Mouse (Mus musculus) kidney, adult 18-20 months (tissue): ENCODE measurements around the gene Itgb7.
A peak's percentile ranks its signal among the peaks of the same experiment; 100 is the strongest.

Experiments
- DNase-seq: peaks from one replicate; pipeline ENCODE4 v3.0.0; 2021

The Itgb7 gene

GRCm38 (mm10) chr15:102231748-102232147 is at the start of gene Itgb7:
TSS of gene Itgb7 (minus strand) at chr15:102231944.
- no peak for DNase-seq

GRCm38 (mm10) chr15:102280623-102281022 is 48.9 kb upstream of the Itgb7 start:
- no peak for DNase-seq

DNA sequence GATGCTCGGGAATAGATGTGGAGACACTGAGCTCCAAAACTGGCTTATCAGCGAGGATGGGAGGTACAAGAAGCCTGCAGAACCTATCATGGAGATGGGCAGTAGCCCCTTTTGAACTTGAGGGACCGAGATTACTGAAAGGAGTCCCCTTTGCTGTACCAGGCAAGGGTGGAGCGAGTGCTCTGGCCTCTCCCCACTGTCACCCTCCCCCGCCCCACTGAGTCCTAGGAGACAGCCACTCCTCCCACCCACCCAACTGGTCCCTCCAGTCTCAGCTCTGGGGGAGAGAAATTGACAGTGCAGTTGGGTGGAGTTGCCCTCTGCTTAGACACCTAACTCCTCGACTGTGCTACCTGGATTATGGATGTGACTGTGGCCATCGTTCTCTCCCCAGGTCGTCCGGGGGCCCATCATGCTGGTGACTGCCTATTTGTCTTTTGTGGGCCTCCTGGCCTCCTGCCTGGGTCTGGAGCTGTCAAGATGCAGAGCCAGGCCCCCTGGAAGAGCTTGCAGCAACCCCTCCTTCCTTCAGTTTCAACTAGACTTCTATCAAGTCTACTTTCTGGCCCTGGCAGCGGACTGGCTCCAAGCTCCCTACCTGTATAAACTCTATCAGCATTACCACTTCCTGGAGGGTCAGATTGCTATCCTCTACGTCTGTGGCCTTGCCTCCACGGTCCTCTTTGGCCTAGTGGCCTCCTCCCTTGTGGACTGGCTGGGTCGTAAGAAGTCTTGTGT is 48.2 kb upstream of the Itgb7 start:
- no peak for DNase-seq

GRCm38 (mm10) chr15:102279092-102279782 is 47.5 kb upstream of the Itgb7 start, which contains the start of gene Mfsd5:
TSS of gene Mfsd5 (plus strand) at chr15:102279454.
- peak; percentile 91 for DNase-seq

DNA sequence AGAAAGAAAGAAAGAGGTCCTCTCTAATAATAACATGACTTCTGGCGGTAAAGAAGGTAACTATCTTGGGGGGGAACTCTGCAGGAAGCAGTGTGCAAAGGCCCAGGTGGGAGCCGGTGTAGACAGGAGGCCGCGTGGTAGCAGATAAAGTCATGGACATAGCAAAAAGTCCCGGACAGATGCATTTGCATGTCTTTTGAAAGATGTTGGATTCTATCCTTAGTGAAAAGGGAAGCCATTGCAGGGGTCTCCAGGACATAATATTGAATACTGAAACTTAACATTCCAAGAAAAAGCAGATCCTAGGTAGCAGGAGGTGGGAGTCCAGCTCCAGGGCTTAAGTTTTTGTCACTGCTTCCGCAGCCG is 47.0 kb upstream of the Itgb7 start:
- no peak for DNase-seq

GRCm38 (mm10) chr15:102273982-102274716 is 42.4 kb upstream of the Itgb7 start:
- DNase-seq, result no peak

- DNase-seq, result no peak
These were observed 39.7 kb upstream of the Itgb7 start for GRCm38 (mm10) chr15:102271441-102271840.

GRCm38 (mm10) chr15:102270274-102270960 is 38.7 kb upstream of the Itgb7 start, which contains the start of gene Gm9918:
TSS of gene Gm9918 (plus strand) at chr15:102270563.
- no peak for DNase-seq

GRCm38 (mm10) chr15:102265548-102265947 is 33.8 kb upstream of the Itgb7 start:
- no peak for DNase-seq

DNA sequence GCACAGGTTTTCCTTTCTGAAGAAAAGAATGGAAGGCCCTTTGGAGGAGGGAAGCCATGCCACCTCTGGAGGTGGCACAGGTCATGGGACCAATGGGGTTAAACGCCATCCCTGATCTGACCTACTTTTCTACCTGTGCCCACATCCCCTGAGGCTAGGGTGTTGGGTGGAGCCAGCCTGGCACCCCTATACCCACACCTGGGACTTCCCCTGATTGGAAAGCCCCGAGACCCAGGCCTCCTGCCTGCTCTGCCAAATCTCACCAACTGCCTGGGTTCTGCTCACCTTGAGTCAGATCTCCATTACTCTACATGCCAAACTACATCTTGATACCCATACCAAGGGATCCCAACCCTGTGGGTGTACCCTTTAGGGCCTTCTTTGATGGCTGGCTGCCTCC is 31.3 kb upstream of the Itgb7 start:
- no peak for DNase-seq

DNA sequence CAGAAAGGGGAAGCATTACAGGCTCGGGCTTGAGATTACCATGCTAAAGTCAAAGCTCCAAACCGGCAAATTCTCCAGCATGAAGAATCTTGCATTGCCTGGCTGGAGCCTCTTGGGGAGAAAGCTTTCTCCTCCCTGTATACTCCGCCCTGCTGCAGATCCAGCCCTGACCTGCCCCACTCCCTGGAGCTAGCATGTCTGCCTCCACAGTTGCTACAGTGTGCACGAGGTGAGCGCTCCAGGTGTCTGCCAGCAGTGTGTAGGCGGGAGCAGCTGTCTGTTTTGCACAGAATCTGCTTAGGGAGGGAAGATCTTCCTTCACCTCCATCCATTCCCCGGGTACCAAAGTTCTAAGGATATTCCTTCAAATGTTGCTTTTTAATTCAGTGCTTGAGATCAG is 30.8 kb upstream of the Itgb7 start:
- no peak for DNase-seq

GRCm38 (mm10) chr15:102258581-102259253 is 27.0 kb upstream of the Itgb7 start:
- DNase-seq, result no peak

GRCm38 (mm10) chr15:102258076-102258470 is 26.3 kb upstream of the Itgb7 start:
- peak; percentile 51 for DNase-seq

DNA sequence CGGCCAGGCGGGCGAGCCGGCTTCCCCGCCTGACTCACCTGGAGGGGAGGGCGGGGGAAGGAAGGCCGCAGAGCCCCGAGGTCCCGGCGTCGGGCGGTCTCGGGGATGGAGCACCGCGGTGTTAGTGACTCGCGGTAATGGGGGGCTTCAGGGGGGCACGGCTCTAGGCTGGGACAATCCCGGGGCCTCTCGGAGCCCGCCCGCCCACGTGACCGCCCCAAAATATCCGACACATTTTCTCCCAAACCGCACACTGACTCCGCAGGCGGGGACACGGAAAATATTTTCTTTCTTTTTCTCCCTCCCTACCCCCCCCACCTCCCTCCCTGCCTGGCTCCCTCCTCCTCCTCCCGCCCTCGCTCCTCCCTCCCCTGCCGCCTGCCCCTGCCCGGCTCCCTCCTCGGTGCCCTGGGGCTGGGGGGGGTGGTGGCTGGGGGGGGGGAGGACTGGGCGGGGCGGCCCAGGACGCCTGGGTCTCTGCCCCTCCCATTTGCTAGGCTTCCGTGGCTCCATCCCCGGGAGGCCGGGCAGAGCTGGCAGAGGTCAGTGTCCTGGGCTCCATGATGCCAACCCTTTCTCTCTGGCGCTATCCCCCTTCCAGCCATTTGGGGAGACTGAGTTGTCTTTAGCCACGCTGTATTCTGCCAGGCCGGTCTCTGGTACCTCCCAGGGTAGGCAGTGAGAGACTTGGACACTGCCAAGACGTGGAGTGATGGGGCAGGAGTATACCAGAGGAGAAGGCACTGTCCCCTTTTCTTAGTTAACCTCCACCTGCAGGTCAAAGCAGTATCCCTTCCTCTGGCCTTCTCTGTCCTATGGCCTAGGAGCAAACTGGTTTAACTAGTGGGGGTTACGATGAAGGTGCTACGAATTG is 25.7 kb upstream of the Itgb7 start, which contains the start of gene Rarg:
Gene Rarg, minus strand, starts transcription at position 316 of the 874 bp plus-strand sequence.
- peak; percentile 70 for DNase-seq

DNA sequence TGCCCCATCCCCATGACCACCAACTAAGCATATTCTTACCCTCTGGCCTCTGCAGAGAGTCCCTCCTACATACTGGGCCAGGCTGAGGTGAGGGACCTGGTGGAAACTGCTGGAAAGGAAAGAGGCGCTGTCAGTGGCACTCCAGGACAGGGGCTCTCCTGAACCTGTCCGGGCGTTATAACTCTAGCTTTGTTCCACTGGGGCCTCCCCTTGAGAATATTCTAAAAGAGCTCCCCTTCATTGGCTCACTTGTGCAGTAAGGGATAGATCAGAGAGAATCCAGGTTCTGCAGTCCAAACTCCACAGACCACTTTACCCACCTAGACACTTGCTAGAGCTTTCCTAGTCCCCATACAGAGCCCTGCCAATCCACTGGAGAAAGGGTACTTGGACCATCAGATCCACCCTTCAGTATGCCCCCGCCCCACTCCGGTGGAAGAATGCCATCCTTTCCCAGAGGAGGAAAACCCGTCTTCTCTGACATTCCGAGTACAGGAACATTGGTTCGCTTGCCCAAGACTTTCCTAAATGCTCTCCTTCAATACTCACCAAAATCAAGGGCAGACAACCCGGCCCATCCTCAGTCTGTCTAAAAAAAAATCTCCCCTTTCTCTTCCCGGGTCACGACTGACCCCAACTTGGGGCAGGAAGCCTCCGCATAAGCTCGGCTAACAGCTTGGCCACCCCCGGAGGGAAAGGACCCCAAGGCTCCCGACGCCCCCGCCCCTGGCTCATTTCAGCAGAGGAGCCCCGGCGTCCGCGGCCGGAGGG is 24.9 kb upstream of the Itgb7 start:
- DNase-seq, result no peak

DNA sequence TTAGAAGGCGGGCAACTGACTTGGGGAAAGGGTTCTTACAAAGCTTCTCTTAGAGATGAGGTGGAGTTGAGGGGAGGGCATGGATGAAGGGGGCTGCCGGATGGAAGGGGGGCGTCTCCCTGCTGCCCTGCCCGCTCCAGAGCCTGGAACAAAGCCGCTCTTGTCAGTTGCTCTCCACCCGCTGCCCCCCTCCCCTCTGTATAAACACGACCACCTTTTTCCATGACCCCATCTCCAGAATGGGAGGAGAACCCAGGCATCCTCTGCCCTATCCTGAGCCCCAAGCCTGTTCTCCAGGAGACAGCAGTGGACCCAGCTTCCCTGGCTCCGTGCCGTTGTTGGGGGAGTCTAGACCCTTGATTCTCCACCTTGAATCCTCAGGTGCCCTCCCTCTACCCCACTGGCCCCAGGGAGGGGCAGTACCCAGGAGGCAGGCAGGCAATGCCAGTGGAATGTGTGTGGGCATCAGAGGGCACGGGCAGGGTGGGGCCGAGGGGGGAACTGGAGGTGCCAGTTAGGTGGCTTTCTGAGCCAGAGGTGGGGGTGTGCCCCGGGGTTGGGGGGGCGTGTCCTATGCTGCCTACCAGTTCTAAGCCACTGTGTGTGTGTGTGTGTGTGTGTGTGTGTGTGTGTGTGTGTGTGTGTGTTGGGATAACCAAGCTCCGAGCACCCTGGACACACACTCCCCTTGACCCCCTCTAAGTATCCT is 24.0 kb upstream of the Itgb7 start:
- DNase-seq, result peak; percentile 52

GRCm38 (mm10) chr15:102250521-102250920 is 18.8 kb upstream of the Itgb7 start:
- DNase-seq, result no peak

DNA sequence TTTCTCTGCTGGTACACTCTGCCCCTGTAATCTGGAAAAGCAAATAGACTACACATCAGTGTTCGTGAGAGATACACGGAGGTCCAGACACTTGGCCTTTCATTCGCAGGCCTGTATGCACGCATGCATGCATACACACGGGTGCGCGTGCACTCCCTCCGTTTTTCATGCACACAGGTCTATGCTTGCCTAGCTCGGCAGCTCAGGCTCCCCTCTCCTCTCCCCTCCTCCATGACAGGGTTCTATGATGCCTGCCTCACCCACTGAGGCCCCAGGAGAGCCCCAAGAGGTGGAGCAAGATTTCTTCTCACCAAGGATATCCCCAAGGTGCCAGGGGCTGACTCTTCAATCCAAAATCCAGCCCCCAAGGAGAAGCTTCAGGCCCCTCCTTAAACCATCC is 18.2 kb upstream of the Itgb7 start:
- DNase-seq, result no peak

DNA sequence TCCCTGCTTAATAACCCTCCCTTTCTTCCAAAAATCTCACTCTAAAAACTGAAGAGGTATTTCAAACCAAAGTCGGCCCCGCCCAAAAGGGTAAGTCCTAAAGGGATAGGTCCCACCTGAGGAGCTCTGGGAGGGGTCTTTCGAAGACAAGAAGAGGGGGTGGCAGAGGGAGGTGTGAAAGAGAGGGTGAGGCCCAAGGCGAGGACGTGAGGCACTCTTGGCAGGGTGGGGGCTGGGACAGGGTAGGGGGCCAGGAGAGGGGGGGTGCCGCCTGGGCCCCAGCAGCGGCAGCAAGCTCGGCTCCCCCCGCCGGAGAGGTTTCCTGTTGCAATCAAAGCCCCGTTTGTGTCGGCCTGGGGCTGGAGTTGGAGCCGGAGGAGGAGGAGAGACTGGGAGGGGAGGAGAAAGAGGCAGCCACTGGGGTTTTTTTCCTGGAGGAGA is 17.5 kb upstream of the Itgb7 start:
- DNase-seq, result peak; percentile 32

- DNase-seq, result no peak
These were observed 17.1 kb upstream of the Itgb7 start for GRCm38 (mm10) chr15:102248812-102249191.
